Mouse (Mus musculus) heart, postnatal 14 days (tissue): ENCODE measurements around the gene Tanc2. TPM values are rescaled to one million over a fixed set of nuclear protein-coding genes. Genes with fewer than 3 reads are reported as not detected.
A peak's percentile ranks its signal among the peaks of the same experiment; 100 is the strongest.

Experiments
- DNase-seq, 2 experiments: peaks; one replicate each; pipeline ENCODE4 v3.0.0; 2021 to 2022
- intact Hi-C: fragments of 180-260 bp; cut with DNase I; formaldehyde crosslinking; loops from one replicate; pipeline ENCODE4 v1.15.1; 2025
- long read RNA-seq, 2 experiments: library from polyadenylated mRNA; stranded (forward); transcript quantifications; one replicate each; pipeline ENCODE4 v2.0.0; 2021
- total RNA-seq, 2 experiments: library from RNA; stranded (reverse); gene quantifications; 2 replicates each; pipeline ENCODE4 v1.2.3; 2021

The Tanc2 gene
- 10 to 100 TPM; 18.5 to 22.3 TPM for total RNA-seq
- long read RNA-seq, experiment 1, partial matches to known transcripts: 1 of 10 reads
- long read RNA-seq, experiment 1, other reads (novel, unspliced or antisense): 9 of 10 reads
- long read RNA-seq, experiment 2, partial matches to known transcripts: 2 of 3 reads
- long read RNA-seq, experiment 2, other reads (novel, unspliced or antisense): 1 of 3 reads

GRCm38 (mm10) chr11:105589877-105590641 lies at the start of gene Tanc2:
Tanc2 (plus strand) TSS chr11:105589986.
- intact Hi-C loops: loop anchor here (1.0 to 5.0 kb wide), 5 partner anchors 58 to 313 kb away; no protein-coding TSS in a partner anchor

DNA sequence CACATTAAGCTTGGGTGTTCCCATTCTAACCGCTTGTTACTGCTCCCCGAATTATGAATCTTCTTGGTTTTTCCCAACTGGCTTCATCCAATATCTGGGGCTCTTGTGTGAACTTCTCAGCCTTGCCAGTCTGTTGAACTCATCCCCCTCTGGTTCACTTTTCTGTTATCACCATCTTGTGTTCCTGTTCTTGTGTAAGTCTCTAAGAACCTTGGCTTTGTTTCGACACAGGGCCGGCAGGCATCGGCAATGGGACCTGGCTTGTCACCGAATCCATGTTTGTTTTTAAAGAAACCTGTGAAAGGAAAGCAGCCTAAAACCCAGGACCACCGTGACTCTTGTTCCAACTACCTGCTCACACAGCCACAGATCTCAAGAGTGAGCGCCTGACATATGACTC lies 49.0 kb upstream of the Tanc2 start:
- DNase-seq: no peak
- intact Hi-C loops: no loop called here

More at GRCm38 (mm10) chr11:105589877-105590641, at the start of gene Tanc2:
- DNase-seq: peak in 1 of 2 experiments; percentile 68

DNA sequence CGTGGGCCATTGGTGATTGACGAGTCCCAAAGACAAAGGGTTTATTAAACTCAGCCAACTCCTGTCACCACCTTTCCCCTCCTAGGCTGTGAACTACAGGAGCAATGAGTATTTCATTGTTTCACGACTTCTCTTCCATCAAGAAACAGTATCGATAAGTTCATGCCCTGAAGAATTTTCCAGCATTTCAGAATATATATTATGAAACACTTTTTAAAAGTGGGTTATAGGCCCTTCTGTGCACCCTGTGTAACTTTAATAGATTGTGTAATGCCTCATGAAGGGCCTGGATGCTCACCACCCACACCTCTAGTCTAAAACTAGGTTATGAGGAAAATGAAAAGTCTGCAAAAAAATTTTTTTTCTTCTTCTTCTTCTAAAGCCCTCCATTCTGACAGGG lies 48.4 kb upstream of the Tanc2 start:
- intact Hi-C loops: no loop called here
- DNase-seq: no peak

GRCm38 (mm10) chr11:105542129-105542528 lies 47.7 kb upstream of the Tanc2 start:
- DNase-seq: no peak
- intact Hi-C loops: no loop called here

- DNase-seq: no peak
Measured at GRCm38 (mm10) chr11:105545801-105546200, 44.0 kb upstream of the Tanc2 start.

DNA sequence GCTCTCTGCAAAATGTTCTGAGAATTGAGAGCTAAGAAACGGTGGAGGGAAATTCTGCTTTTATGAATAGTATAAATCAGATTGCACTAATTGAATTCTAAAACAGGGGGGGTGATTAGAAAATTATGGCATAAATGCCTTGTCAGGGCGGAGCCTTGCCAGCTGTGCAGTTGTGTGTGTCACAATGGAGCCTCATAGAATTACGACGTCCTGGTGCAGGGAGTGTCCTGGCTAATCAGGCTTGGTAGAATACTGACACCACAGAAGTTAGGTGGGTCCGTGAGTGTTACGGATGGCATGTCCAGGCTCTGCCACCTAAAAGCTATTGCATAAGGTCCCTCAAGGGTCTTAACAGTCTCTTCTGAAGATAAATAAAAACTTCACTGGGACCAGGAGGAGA lies 43.4 kb upstream of the Tanc2 start:
- intact Hi-C loops: no loop called here
- no peak for DNase-seq

More at GRCm38 (mm10) chr11:105545801-105546200, 44.0 kb upstream of the Tanc2 start:
- intact Hi-C loops: no loop called here

DNA sequence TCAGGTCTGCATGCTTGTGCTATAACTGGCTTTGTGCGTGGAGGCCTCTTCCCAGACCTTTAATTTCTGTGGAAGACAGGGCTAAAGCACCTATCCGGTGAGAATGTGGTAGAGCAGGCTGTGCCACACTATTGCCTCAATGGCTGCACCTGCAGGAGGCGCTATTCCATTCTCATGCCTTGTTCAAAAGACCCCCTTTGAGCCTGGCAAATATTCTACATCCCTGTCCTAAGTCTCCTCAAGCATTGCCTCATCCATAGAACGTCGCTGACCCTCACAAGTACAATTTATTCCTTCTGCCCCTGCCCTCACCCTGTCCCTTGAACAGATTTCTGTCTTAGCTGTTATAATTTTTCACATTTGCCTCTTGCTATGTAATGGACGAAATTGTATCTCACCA lies 41.4 kb upstream of the Tanc2 start:
- intact Hi-C loops: no loop called here
- DNase-seq: no peak

DNA sequence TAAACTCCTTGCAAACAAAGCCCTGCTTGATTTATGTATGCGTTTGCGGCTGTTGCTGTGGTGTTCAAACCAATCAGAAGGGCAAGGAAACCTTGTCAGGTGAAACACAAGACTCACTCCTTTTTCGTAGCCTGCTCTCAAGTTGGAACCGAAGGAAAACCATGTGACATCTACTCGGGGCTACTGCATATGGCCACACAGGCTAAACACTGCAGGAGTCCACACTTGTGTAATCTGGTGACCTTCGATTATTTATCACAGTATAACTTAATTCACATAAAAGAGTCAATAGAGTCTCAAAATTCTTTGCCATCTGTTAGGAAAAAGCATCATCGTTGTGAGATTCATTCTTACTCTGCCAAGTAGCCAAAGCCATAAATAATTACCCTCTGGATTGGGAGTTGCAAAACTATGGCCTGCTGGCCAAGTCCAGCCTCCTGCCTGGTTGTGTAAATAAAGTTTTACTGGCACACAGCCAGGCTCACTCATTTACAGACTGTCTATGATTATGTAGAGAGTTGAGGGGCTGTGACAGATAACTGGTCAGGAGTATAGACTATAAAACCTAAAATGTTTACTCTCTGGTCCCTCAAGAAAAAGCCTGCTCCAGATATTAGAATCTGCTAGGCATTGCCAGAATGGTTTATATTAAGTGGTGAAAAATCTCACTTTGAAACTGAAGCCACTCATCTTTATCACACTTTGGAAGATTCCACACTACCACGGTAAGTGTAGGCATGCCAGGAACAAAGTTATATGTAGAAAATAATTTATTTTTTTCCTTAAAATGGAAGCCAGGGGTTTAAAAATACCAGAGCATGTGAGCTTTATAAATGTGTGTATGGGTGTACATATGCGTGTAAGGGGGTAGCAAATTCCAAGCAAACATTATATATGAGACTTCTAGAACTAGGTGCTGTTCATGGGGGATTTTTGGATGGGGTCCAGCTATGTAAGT lies 40.3 kb upstream of the Tanc2 start:
- DNase-seq: peak; percentile 17 to 34
- intact Hi-C loops: no loop called here

- intact Hi-C loops: no loop called here
- DNase-seq: no peak
Measured at GRCm38 (mm10) chr11:105557285-105557684, 32.5 kb upstream of the Tanc2 start.

- intact Hi-C loops: no loop called here
- DNase-seq: no peak
Measured at GRCm38 (mm10) chr11:105558091-105558490, 31.7 kb upstream of the Tanc2 start.

- DNase-seq: no peak
- intact Hi-C loops: no loop called here
Measured at GRCm38 (mm10) chr11:105558803-105559505, 30.8 kb upstream of the Tanc2 start.

GRCm38 (mm10) chr11:105563546-105563945 lies 26.2 kb upstream of the Tanc2 start:
- intact Hi-C loops: no loop called here
- no peak for DNase-seq

GRCm38 (mm10) chr11:105567221-105567641 lies 22.6 kb upstream of the Tanc2 start:
- DNase-seq: peak; percentile 17 to 37
- intact Hi-C loops: no loop called here

GRCm38 (mm10) chr11:105571996-105572395 lies 17.8 kb upstream of the Tanc2 start:
- DNase-seq: peak in 1 of 2 experiments; percentile 6
- intact Hi-C loops: no loop called here

DNA sequence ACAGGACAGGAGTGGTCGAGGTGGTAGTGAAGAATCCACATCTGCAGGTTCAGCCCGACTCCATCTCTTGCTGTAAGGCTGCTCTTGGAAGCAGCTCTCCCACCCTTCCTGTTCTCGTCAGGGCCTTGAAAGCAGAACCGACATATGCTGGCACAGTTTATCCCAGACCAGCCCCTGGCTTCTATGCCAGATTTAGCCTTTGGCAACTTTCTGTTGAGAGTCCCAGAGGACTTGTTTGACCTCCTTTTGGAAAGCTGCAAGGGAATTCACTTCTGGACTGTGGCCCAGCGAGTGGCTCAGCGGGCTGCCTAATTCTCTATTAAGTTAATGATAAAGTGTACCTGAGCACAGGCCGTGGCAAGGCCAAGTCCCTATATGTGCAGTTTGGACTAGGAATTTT lies 15.5 kb upstream of the Tanc2 start:
- intact Hi-C loops: no loop called here
- peak; percentile 59 to 77 for DNase-seq

DNA sequence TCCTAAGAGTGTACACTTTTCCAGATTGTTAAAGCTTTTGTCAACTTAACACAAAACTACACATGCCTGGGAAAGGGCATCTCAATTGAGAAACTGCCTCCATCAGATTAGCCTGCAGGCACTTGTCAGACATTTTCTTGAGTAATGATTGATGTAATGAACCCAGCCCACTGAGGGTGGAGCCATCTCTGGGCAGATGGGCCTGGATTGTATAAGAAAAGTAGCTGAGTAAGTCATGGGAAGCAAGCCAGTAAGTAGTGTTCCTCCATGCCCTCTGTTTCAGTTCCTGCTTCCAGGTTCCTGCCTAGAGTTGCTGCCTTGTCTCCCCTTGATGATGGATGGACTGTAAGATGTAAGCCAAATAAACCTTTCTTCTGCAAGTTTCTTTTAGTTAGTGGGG lies 12.6 kb upstream of the Tanc2 start:
- intact Hi-C loops: no loop called here
- DNase-seq: no peak

DNA sequence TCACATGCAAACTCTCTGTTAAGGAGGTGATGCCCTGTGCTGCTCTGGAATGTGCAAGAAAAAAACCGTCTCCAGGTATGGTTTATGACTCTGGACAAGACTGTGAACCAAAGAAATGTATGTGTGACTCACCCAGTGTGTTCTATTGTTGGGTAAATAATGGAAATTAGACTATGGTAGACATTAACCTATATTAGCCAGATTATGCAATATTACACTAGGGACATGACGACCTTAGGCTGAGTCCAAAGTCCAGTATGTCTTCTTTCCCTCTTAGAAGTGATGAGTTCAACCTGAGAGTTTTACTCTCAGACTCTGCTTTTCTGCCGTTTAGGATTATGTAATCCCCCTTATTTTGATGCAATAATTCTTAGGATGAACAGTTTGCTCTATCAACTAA lies 7.8 kb upstream of the Tanc2 start:
- DNase-seq: no peak

DNA sequence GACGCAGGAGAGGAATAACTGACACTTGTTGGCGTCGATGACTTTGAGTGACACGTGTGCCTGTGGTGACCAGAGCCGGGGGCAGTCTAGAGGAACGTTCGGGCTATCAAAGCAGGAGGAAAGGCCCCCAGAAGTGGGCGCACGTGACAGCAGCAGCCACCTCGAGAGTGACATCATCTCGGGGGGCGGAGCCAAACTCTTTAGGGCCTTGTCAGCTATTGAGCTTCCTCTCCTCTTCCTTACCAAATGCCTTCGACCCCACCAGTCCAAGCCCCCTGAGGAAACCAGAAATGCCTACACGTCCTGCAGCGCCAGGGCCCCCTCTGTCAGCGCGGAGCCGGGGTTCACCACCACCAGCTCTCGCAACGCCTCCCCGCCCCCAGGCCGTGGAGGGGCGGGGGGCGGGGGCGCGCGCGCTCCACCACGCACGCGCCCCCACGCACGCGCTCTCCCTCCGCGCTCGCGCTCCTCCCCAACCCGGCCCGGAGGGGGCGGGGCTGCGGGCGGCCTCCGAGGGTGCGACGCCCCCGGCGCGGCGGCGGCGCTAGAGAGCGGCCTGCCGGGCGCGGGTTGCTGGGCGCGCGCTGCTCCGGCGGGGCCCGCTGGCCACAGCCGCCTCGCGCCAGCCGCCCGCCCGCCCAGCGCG lies 432 bp upstream of the Tanc2 start:
- intact Hi-C loops: loop anchor here (5.0 kb wide), 2 partner anchors 57 to 127 kb away; no protein-coding TSS in a partner anchor
- peak; percentile 93 to 95 for DNase-seq

More for the DNA sequence above, 7.8 kb upstream of the Tanc2 start:
- intact Hi-C loops: no loop called here

DNA sequence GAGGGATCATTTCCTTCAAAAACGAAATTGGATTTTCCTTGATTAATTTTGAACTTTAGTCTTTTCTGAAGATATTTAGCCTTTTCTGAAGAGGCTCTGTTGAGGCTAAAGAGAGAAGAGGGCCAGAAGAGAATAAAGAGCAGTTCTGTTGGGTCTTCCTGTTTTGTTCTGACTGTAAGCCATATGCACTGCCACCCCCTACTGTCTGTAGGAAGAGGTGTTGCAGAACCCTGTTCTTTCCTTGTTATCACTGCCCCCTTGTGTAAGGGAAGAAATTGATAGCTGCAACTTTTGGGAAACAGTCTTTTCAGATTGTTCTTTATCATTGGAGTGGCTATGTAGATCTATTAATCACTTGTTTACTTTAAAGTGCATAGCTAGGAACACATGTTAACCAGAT lies 2.1 kb downstream of the Tanc2 start:
- peak; percentile 28 to 51 for DNase-seq
- intact Hi-C loops: loop anchor here (1.0 to 5.0 kb wide), 3 partner anchors 245 to 315 kb away; no protein-coding TSS in a partner anchor
